Mouse (Mus musculus): ENCODE measurements around the gene Gm43302.
"Not testable (repeated sequence)": the region's sequence is repeated elsewhere in the genome, so short reads cannot be mapped to it uniquely, and the experiment has no call there.

The Gm43302 gene

DNA sequence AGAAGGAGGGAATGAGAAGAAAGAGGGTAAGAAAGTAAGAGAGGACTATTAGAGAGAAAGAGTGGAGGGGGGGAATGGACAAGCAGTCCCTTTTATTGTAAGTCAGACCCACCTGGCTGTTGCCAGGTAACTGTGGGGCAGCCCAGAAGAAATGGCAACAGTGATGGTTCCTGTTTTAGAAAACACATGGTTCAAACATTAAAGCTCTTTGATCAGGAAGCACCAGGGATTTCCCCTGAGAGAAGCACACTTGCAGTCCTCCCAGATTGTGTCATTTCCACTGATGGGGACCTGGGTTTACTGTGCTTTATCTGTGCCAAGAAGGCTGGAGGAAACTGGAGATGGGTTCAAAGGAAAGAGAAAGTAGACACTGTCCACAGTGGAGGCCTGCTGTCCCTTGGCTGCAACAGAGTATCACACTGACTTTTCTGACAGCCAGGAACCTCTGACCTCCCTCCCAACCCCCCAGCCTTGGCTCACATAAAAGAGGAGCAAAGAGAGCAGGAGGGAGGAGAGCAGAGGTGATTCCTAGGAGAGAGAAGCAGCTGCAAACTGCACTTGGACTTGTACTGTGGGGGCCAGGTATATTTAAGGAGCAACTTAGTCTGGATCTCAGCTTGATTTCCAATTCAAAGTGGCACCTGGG, 95.5 kb downstream of the Gm43302 start:
- DNase-seq (ENCODE audit: low spot score): not testable (repeated sequence)

DNA sequence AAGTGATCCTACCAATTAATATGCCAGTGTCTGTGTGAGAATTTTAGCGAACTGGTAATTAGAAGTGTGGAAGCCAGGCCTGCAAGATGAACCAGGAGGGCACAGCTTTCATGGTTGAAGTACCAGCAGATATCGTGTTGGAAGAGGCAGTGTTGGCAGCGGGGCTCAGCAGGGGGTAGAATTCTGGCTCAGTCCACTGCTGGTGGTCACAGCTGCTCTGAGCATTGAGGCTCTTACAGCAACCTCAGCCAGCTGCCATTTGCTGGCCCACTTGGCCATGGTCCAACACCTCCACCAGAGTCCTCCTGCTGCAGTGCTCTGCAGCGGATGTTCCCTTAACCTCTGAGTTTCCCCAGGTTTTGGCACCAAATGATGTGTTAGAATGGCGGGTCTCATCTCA, 97.2 kb downstream of the Gm43302 start:
- not testable (repeated sequence) for DNase-seq (ENCODE audit: low spot score)

DNA sequence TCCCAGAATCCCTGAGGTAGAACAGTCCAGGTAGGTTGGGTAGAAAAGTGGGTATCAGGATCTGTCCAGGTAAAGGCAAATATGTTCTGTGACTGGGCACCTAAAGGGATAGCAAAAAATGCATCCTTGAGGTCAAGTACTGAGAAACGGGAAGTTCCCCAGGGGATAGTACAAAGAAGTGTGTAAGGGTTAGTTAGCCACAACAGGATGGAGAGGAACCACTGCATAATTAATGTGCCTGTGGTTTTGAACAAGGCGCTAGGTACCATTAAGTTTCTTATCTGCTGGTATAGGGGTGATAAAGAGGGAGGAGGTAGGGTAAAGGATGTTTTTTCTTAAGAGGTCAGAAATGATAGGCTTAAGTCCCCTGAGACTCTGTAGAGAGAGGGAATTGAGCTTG, 101.0 kb downstream of the Gm43302 start:
- DNase-seq (ENCODE audit: low spot score): not testable (repeated sequence)

DNA sequence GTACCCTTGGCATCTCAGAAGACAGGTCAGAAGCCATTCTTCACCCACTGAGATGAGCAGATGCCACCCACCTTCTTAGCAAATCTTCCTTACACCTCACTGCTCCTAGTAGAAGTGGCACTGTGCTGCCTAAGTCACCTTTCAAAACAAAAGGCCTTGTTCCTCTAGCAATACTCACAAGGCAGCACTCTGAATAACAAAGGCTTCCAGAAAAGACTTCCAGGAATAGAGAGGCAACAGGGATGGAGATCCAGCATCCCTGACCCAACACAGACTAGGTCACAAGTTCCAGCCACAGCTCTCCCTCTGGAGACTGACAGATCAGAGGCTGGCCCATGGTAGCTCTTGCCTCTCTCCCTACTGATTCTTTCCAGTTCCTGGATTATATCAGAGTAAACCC, 112.0 kb downstream of the Gm43302 start:
- DNase-seq (ENCODE audit: low spot score): no peak

All from urinary bladder, postnatal 25 days (tissue).